Mouse (Mus musculus) forebrain, postnatal 0 days (tissue): ENCODE results near the gene Chil1. TPM values are rescaled to one million over a fixed set of nuclear protein-coding genes. Genes with fewer than 3 reads are reported as not detected.
A peak's percentile ranks its signal among the peaks of the same experiment; 100 is the strongest.

Source experiments
- ATAC-seq: fragments of 200-750 bp; cut with Nextera tagmentation; 2 replicates; pipeline ENCODE4 v1.8.0; 2017; ENCODE audit warnings: mild to moderate bottlenecking, moderate library complexity
- DNase-seq: peaks from one replicate; pipeline ENCODE4 v3.0.0-alpha.2; 2015
- H3K27ac ChIP-seq: fragments of 300-500 bp; sonication (generic); 2 replicates; pipeline ENCODE4 v1.5.1; 2014; ENCODE audit warnings: low read depth, mild to moderate bottlenecking, antibody characterized with exemption, low read length, moderate library complexity, mixed read lengths
- H3K27me3 ChIP-seq: fragments of 300-500 bp; sonication (generic); 2 replicates; pipeline ENCODE4 v1.6.1; 2014; ENCODE audit warnings: mild to moderate bottlenecking, low read length, mixed read lengths; ENCODE audit not compliant: insufficient read depth
- H3K36me3 ChIP-seq: fragments of 300-500 bp; sonication (generic); 2 replicates; pipeline ENCODE4 v1.6.1; 2014; ENCODE audit warnings: mild to moderate bottlenecking, moderate library complexity; ENCODE audit not compliant: insufficient read depth
- H3K4me1 ChIP-seq: fragments of 300-500 bp; sonication (generic); 2 replicates; pipeline ENCODE4 v1.6.1; 2014; ENCODE audit warnings: antibody characterized with exemption; ENCODE audit not compliant: insufficient read depth
- H3K4me2 ChIP-seq: fragments of 300-500 bp; sonication (generic); 2 replicates; pipeline ENCODE4 v1.6.1; 2014; ENCODE audit warnings: low read depth, mild to moderate bottlenecking, moderate library complexity
- H3K4me3 ChIP-seq: fragments of 300-500 bp; sonication (generic); 2 replicates; pipeline ENCODE4 v1.5.1; 2014; ENCODE audit warnings: low read depth, low read length, mixed read lengths
- H3K9ac ChIP-seq: fragments of 300-500 bp; sonication (generic); 2 replicates; pipeline ENCODE4 v1.6.1; 2014; ENCODE audit warnings: mild to moderate bottlenecking
- H3K9me3 ChIP-seq: fragments of 300-500 bp; sonication (generic); 2 replicates; pipeline ENCODE4 v1.6.1; 2016; ENCODE audit warnings: low read length
- CTCF ChIP-seq: sonication (generic); IDR thresholded peaks from 2 replicates; pipeline ENCODE4 v1.5.1; 2016; ENCODE audit warnings: antibody characterized with exemption, control low read depth, low read depth
- WGBS: fragments of 180-500 bp; shearing (Covaris S2); extraction: QIAGEN DNeasy Blood & Tissue Kit; methylation state at CpG from one replicate; pipeline ENCODE4 v1.1.7; 2014; 5-methylcytosine and 5-hydroxymethylcytosine counted together
- polyA plus RNA-seq: library from polyadenylated mRNA; unstranded; fragments of >200 nt; fragmentation: Nextera tagmentation; extraction: Ambion mirVana; gene quantifications from 2 replicates; pipeline ENCODE4 v1.2.1, GENCODE M21; 2015
- total RNA-seq: library from RNA; depleted of rRNA; stranded (reverse); fragments of >200 nt; gene quantifications from 2 replicates; pipeline ENCODE4 v1.2.3, GENCODE M21; 2014; rRNA removed

Gene Chil1
- 0.38 and 1.3 TPM in 2 replicates for total RNA-seq
- 3.3 and 4.1 TPM in 2 replicates for polyA plus RNA-seq

DNA sequence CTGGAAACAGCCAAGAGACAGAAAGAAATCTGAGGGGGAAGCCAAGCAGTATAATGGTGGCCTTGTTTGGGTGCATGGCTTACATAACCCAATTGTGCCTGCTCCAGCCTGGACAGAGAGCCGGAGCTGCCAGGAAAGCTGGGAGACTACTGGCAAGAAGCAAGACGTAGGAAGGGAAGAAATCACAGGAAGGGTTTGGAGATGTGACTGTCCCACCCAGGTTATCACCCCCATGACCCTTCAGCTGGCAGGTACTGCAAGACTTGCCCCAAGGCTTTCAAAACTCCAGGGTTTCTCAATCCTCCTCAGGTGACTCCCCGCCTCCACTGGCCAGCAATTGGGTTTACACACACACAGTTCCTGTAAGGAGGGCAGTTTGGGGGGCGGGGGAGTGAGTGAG is at the start of gene Chil1:
Gene Chil1, plus strand, starts transcription at position 152 of the 400 bp plus-strand sequence.
- Histone ChIP-seq H3K9ac (no peak within 1 kb of the TSS), H3K9me3 (no peaks in the 10 kb centered on the region), H3K4me3 (no peak within 1 kb of the TSS), H3K27me3 (no peaks in the 10 kb centered on the region), H3K4me1 (no peaks in the 10 kb centered on the region; the same call in 1 of the 2 replicates), H3K4me2 (no peak within 1 kb of the TSS), H3K27ac (no peak within 1 kb of the TSS), H3K36me3 (no peaks in the 10 kb centered on the region)
- peak; percentile 55 for ATAC-seq
- no peak for DNase-seq
- TF ChIP-seq CTCF, result no peak
- 42% methylated on average over 4 of the region's 4 CpGs for WGBS

DNA sequence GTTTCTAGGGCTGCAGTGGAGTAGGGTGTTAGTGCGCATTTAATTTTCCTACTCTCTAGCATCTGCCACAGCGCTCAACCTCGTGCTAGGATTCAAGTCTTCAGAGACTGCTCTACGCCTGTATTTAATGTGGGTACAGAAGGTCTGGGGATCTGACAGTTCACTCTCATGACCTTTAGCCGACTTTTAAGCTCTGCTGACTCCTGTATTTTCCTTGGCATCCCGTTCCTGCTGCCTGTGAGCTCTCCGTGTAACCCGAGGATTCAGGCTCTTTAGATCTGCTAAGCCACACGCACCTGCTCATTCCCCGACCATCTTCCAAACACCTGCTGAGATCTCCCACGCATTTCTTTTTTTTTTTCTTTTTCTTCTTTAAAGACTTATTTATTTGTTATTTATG is 48.7 kb upstream of the Chil1 start:
- Histone ChIP-seq H3K27ac (no peak overlapping the region), H3K9ac (no peak overlapping the region), H3K4me3 (no peak overlapping the region), H3K4me2 (no peak overlapping the region), H3K36me3 (no peaks in the 10 kb centered on the region), H3K9me3 (no peaks in the 10 kb centered on the region), H3K27me3 (no peaks in the 10 kb centered on the region), H3K4me1 (no peaks in the 10 kb centered on the region)
- TF ChIP-seq CTCF, result no peak
- no peak for DNase-seq
- 64% methylated on average over 11 of the region's 11 CpGs for WGBS
- ATAC-seq, result no peak

DNA sequence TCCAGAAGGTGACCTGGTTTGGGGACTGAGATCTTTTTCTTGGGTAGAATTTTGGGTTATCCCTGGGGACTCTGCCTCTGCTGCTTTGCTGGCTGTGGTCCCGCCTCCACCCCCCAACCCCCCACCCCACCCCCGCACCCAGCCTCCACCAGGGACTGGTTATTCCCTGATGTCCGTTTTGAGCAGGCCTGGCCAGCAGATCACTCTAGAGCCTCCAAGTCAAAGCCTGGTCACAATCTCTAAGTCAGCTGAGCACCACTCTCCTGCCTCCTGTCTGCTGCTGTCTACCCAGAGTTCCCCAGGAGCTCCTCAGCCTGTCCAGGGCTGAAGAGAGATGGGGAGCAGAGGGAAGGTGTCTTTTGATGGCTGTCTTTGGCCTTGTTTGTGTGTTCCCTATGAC is 45.6 kb upstream of the Chil1 start:
- H3K9ac ChIP-seq, result no peak overlapping the region
- ATAC-seq, result no peak
- 58% methylated on average over 3 of the region's 3 CpGs for WGBS

DNA sequence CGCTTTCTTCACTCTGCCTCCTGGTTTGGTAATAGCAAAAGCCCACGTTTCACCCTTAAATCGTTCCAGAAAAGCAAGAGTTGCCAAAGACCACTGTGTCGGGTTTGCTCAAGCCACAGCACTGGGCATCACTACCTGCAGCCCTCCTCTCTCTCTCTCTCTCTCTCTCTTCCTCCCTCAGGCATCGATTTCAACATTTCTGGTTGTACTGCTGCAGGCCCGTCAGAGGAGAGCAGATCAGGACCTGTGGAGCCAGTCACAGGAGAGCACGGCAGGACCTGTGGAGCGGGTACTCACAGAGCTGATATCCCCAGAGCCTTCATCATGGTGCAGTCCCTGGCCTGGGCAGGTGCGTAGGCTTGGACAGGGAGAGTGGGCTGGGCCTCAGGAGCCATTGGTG is 43.6 kb upstream of the Chil1 start:
- H3K27me3 ChIP-seq, result no peaks in the 10 kb centered on the region
- 89% methylated on average over 9 of the region's 9 CpGs for WGBS
- H3K9ac ChIP-seq, result no peak overlapping the region
- no peak overlapping the region for H3K27ac ChIP-seq
- TF ChIP-seq CTCF, result no peak
- no peak for ATAC-seq
- H3K4me3 ChIP-seq, result no peak overlapping the region
- no peak overlapping the region for H3K4me2 ChIP-seq
- DNase-seq, result no peak
- H3K9me3 ChIP-seq, result no peaks in the 10 kb centered on the region
- no peaks in the 10 kb centered on the region for H3K4me1 ChIP-seq
- H3K36me3 ChIP-seq, result no peaks in the 10 kb centered on the region

More for the DNA sequence above, 45.6 kb upstream of the Chil1 start:
- Histone ChIP-seq H3K4me1 (no peaks in the 10 kb centered on the region), H3K9me3 (no peaks in the 10 kb centered on the region), H3K4me2 (no peak overlapping the region), H3K36me3 (no peaks in the 10 kb centered on the region), H3K4me3 (no peak overlapping the region), H3K27me3 (no peaks in the 10 kb centered on the region), H3K27ac (no peak overlapping the region)
- DNase-seq, result no peak
- no peak for TF ChIP-seq CTCF

DNA sequence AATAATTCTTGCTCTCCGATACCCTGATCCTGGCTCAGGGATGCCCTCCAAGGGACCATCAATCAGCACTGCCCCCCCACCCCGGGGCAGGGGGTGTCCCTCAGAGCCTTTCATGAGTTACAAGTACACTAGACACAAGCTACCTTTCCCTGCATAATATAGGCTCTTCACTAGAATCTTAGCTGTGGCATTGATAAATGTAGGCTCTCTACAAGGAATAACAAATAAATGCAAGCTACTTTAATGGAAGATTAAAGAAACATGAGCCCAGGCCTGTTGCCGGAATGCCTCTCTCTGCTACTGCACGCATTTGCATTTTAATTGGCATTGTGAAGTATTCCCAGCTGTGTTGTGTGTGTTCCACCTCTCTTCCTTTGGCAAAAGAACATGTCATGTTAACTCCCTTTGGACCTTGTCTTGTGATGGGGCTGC is 39.6 kb upstream of the Chil1 start:
- Histone ChIP-seq H3K9me3 (no peaks in the 10 kb centered on the region), H3K4me1 (no peaks in the 10 kb centered on the region), H3K27ac (no peak overlapping the region), H3K36me3 (no peaks in the 10 kb centered on the region), H3K4me2 (no peak overlapping the region), H3K9ac (no peak overlapping the region), H3K4me3 (no peak overlapping the region), H3K27me3 (no peaks in the 10 kb centered on the region)
- TF ChIP-seq CTCF, result no peak
- ATAC-seq (peak; percentile 32; the same call in 1 of the 2 replicates), DNase-seq (no peak)
- WGBS, result 33% methylated on average over 4 of the region's 4 CpGs

DNA sequence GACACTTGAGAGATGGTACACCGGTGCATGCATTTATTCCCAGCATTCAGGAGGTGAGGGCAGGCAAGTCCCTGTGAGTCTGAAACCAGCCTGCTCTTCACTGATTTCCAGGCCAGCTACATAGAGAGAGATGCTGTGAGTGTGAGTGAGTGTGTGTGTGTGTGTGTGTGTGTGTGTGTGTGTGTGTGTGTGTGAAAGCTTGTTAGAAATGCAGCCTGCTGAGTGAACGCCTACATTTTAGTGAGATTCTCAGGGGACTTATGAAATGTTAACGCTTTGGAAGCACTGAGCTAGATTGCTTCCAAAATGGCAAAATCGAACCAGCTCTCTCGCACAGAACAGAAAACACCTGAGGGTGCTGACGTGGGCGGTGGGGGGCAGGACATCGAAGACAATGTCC is 35.9 kb upstream of the Chil1 start:
- DNase-seq (peak; percentile 31), ATAC-seq (0 out of 2 replicates have a peak, but pooled peaks have one; percentile 14)
- Histone ChIP-seq H3K4me2 (no peak overlapping the region), H3K4me1 (no peaks in the 10 kb centered on the region), H3K36me3 (no peaks in the 10 kb centered on the region), H3K4me3 (no peak overlapping the region), H3K27me3 (no peaks in the 10 kb centered on the region), H3K9me3 (no peaks in the 10 kb centered on the region), H3K27ac (no peak overlapping the region), H3K9ac (no peak overlapping the region)
- no peak for TF ChIP-seq CTCF
- 85% methylated on average over 8 of the region's 8 CpGs for WGBS

DNA sequence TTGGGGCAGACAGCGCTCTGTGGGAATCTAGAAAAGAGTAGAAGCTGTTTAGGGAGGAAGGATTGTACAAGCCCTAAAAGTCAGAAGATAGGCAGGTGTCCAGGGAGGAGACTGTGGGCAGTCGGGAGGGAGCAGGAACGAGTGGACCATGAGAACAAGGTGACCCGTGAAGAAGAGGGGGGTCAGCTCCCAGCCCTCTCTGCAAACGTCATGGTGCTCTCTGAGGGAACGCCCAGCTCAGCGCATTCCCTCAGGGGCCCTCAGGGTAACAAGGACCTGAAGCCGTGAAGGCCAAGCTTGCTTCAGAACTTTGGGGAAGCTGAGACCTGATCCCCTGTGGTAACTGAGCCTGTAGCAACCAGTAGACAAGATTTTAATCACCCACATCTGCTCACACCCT is 31.9 kb upstream of the Chil1 start:
- Histone ChIP-seq H3K9ac (no peak overlapping the region), H3K4me1 (no peaks in the 10 kb centered on the region), H3K27me3 (no peaks in the 10 kb centered on the region), H3K36me3 (no peaks in the 10 kb centered on the region), H3K9me3 (0 out of 2 replicates have a peak, but pooled peaks cover 3% of the 10 kb centered on the region), H3K4me3 (no peak overlapping the region), H3K27ac (no peak overlapping the region), H3K4me2 (no peak overlapping the region)
- no peak for ATAC-seq
- DNase-seq, result no peak
- 66% methylated on average over 8 of the region's 8 CpGs for WGBS
- TF ChIP-seq CTCF, result no peak
